7 mouse cellular contexts compared by ENCODE assay signal in the genomic region with DNA sequence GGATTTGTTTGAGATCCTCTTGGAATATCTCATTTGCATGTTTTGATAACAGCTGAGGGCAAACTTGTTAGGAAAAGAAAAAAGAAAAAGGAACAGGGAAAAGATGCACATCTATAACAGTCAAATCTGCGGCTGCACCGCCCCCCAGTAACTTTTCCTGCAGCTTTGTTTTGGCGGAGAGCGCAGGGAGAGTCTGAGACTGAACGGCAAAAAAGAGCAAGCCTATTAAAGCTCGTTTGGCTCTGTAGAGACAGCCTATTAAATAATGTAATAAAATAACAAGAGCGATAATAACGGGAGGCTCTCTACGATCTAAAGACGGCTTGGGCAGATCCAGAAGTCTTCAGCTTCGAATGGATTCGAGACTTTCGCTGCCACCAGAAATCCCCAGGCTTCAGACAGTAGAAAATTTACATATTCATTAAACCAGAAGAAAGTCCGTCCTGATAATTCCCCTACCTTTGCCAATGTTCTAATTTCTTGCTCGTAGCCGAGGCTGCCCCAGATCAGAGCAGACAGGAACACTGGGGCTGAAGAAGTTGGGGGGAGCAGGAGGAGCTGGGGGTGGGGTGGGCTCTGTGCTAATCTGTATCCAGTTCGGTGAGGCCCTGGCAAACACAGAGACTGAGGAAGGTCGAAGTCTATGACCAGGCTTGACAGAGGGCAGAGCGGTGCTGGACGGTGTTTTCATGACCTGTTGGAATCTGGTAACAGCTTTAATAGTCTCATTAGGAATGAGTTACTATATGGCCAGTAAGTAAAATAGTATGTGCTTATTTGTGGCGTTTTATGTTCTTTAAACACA. TPM values are rescaled to one million over a fixed set of nuclear protein-coding genes. Genes with fewer than 3 reads are reported as not detected.
A peak's percentile ranks its signal among the peaks of the same experiment; 100 is the strongest.
DNase-seq lines count a peak whose midpoint lies in the region; ATAC-seq and TF ChIP-seq lines count a peak whose summit lies in the region.

No protein-coding gene starts in this region.

- 0 out of 2 replicates have a peak overlapping the region, but pooled peaks have one; percentile 51 for H3K4me3 ChIP-seq in cortical plate, adult 2 months (ENCODE audit: insufficient read depth, low read length)
- H3K4me3 ChIP-seq in forebrain, embryonic 11.5 days (ENCODE audit: low read depth, low read length) = peak overlapping the region; percentile 59
- H3K4me3 ChIP-seq in intestine, embryonic 16.5 days (ENCODE audit: low read length) = peak overlapping the region; percentile 51
- peak overlapping the region; percentile 65 for H3K4me3 ChIP-seq in midbrain, embryonic 10.5 days

- peaks cover 20% of the 10 kb centered on the region for H3K27me3 ChIP-seq in forebrain, embryonic 11.5 days (ENCODE audit: control insufficient read depth, insufficient read depth, low read length)
- peaks cover 35% of the 10 kb centered on the region for H3K27me3 ChIP-seq in intestine, embryonic 16.5 days (replicated peaks; ENCODE audit: control insufficient read depth, insufficient read depth, low read length)
- peaks cover 87% of the 10 kb centered on the region for H3K27me3 ChIP-seq in midbrain, embryonic 10.5 days (ENCODE audit: low read depth, poor library complexity, severe bottlenecking)

- no peak for TF ChIP-seq POLR2A in cortical plate, adult 2 months (IDR thresholded peaks at IDR 0.05; ENCODE audit: extremely low read depth, insufficient read depth, low read length)

- WGBS in forebrain, embryonic 11.5 days = under 1% methylated on average over 21 of the region's 21 CpGs
- WGBS in intestine, embryonic 16.5 days = 1% methylated on average over 21 of the region's 21 CpGs
- under 1% methylated on average over 21 of the region's 21 CpGs for WGBS in midbrain, embryonic 10.5 days

- peak overlapping the region; percentile 87 for H3K4me2 ChIP-seq in forebrain, embryonic 11.5 days (ENCODE audit: low read depth, low read length, severe bottlenecking)
- peak overlapping the region; percentile 44 for H3K4me2 ChIP-seq in intestine, embryonic 16.5 days (ENCODE audit: low read depth, low read length)

- peak; percentile 63 for DNase-seq in forebrain, embryonic 11.5 days (ENCODE audit: low spot score)
- DNase-seq in midbrain, embryonic 10.5 days (ENCODE audit: low spot score) = peak; percentile 57
- DNase-seq in spleen, postnatal 10 days (ENCODE audit: low spot score in 2 of 2) = no peak
- no peak for DNase-seq in gastrocnemius, adult 8-10 months (ENCODE audit: low spot score in 2 of 2)

- no peaks in the 10 kb centered on the region for H3K9me3 ChIP-seq in forebrain, embryonic 11.5 days (ENCODE audit: control insufficient read depth, low read length)
- no peaks in the 10 kb centered on the region for H3K9me3 ChIP-seq in intestine, embryonic 16.5 days (ENCODE audit: control insufficient read depth, low read length)
- no peaks in the 10 kb centered on the region for H3K9me3 ChIP-seq in midbrain, embryonic 10.5 days (replicated peaks)

- H3K36me3 ChIP-seq in forebrain, embryonic 11.5 days (ENCODE audit: control insufficient read depth, insufficient read depth, low read length) = no peaks in the 10 kb centered on the region
- H3K36me3 ChIP-seq in intestine, embryonic 16.5 days (ENCODE audit: control insufficient read depth, insufficient read depth, low read length) = no peaks in the 10 kb centered on the region
- H3K36me3 ChIP-seq in midbrain, embryonic 10.5 days = no peaks in the 10 kb centered on the region

- no peaks in the 10 kb centered on the region; the same call in 1 of the 2 replicates for H3K4me1 ChIP-seq in cortical plate, adult 2 months (ENCODE audit: control insufficient read depth, insufficient read depth, low read length)
- H3K4me1 ChIP-seq in forebrain, embryonic 11.5 days (replicated peaks; ENCODE audit: control insufficient read depth, insufficient read depth, low read length) = peaks cover 8% of the 10 kb centered on the region
- peaks cover 10% of the 10 kb centered on the region for H3K4me1 ChIP-seq in intestine, embryonic 16.5 days (ENCODE audit: control insufficient read depth, insufficient read depth, low read length)
- H3K4me1 ChIP-seq in midbrain, embryonic 10.5 days = peaks cover 50% of the 10 kb centered on the region

- H3K9ac ChIP-seq in forebrain, embryonic 11.5 days (ENCODE audit: low read length) = peak overlapping the region; percentile 47
- no peak overlapping the region for H3K9ac ChIP-seq in intestine, embryonic 16.5 days (ENCODE audit: low read depth, low read length)

- TF ChIP-seq CTCF in cortical plate, adult 2 months (IDR thresholded peaks at IDR 0.05; ENCODE audit: extremely low read depth, insufficient read depth, low read length) = no peak

- peak; percentile 53 for ATAC-seq in forebrain, embryonic 11.5 days (replicated peaks; ENCODE audit: low FRiP score)
- ATAC-seq in intestine, embryonic 16.5 days = peak; percentile 61
- ATAC-seq in monocyte, adult 5-6 weeks (replicated peaks; ENCODE audit: insufficient number of reproducible peaks, low FRiP score, low TSS enrichment, poor library complexity, severe bottlenecking) = no peak

- no peak overlapping the region for H3K27ac ChIP-seq in cortical plate, adult 2 months (ENCODE audit: insufficient read depth, low read length)
- H3K27ac ChIP-seq in forebrain, embryonic 11.5 days (ENCODE audit: low read depth, low read length) = peak overlapping the region; percentile 55
- H3K27ac ChIP-seq in intestine, embryonic 16.5 days (ENCODE audit: low read length) = no peak overlapping the region
- no peak overlapping the region for H3K27ac ChIP-seq in midbrain, embryonic 10.5 days (replicated peaks)

RNA-seq across cellular contexts. Expression of a gene that starts 0.6 kb away (rescaled TPM):
- 4.4 and 4.6 TPM in 2 replicates for polyA plus RNA-seq in cortical plate, adult 2 months (2012; rRNA removed)
- 28.5 and 29.0 TPM in 2 replicates for polyA plus RNA-seq in forebrain, embryonic 11.5 days (2014; fragmentation: Nextera tagmentation; extraction: Ambion mirVana)
- 5.7 and 7.9 TPM in 2 replicates for polyA plus RNA-seq in intestine, embryonic 16.5 days (2015; fragmentation: Nextera tagmentation; extraction: Ambion mirVana)
- polyA plus RNA-seq in midbrain, embryonic 10.5 days (2016; fragmentation: Nextera tagmentation; extraction: Ambion mirVana) = 14.8 and 16.5 TPM in 2 replicates
- total RNA-seq in monocyte, adult 5-6 weeks (2017) = 0.10 TPM in 1 of 3 replicates, not detected in the others
- total RNA-seq in gastrocnemius, adult 8-10 months (2022) = 10 to 100 TPM; 34.8 to 41.6 (median 35.3) TPM

Comparison
In these comparisons a context has a peak if more than half of its experiments do, and no peak if none do; other contexts are left out.
1. DNase-seq: peak in forebrain, embryonic 11.5 days (single experiment) and midbrain, embryonic 10.5 days (single experiment); none in spleen, postnatal 10 days (0 of 2) and gastrocnemius, adult 8-10 months (0 of 2).
2. Peak in every context shown above with its lines, with median percentiles within 50 percentile points of each other: H3K4me3 ChIP-seq.